In genomic region chr15:7051666-7052065, GRCm38 (mm10) we compare ENCODE assay signal across 20 mouse cellular contexts.
"Had no signal": no experiment of that assay in that cellular context is flagged by ENCODE, and none has a peak within 500 bp of the region (broad histone marks: within the 10 kb centered on the region; RNA-seq: fewer than 3 reads in every experiment).

No protein-coding gene starts in this region.

- H3K4me2 ChIP-seq: kidney, embryonic 15.5 days; limb, embryonic 13.5 days; liver, embryonic 12.5 days; liver, embryonic 15.5 days; midbrain, embryonic 12.5 days; midbrain, embryonic 15.5 days; neural tube, embryonic 12.5 days; neural tube, embryonic 15.5 days; stomach, embryonic 15.5 days had no signal

- H3K4me3 ChIP-seq: kidney, embryonic 15.5 days; limb, embryonic 10.5 days; limb, embryonic 13.5 days; liver, embryonic 12.5 days; liver, embryonic 15.5 days; midbrain, embryonic 12.5 days; midbrain, embryonic 15.5 days; neural tube, embryonic 12.5 days; neural tube, embryonic 15.5 days; stomach, embryonic 15.5 days had no signal

- H3K9me3 ChIP-seq: kidney, embryonic 15.5 days; limb, embryonic 10.5 days; limb, embryonic 13.5 days; liver, embryonic 12.5 days; liver, embryonic 15.5 days; midbrain, embryonic 12.5 days; midbrain, embryonic 15.5 days; neural tube, embryonic 12.5 days; neural tube, embryonic 15.5 days; stomach, embryonic 15.5 days had no signal

- H3K27ac ChIP-seq: kidney, embryonic 15.5 days; limb, embryonic 10.5 days; limb, embryonic 13.5 days; liver, embryonic 12.5 days; liver, embryonic 15.5 days; macrophage; midbrain, embryonic 12.5 days; midbrain, embryonic 15.5 days; neural tube, embryonic 12.5 days; neural tube, embryonic 15.5 days; stomach, embryonic 15.5 days had no signal

- DNase-seq: kidney, adult 2 months; kidney, postnatal 10 days; kidney, postnatal 4 days; liver; right cerebral cortex, adult 18-20 months; right cerebral cortex, postnatal 14 days; right cerebral cortex, postnatal 4 days; thymus, postnatal 4 days had no signal

- ATAC-seq: intestine, postnatal 0 days; liver, embryonic 12.5 days; midbrain, embryonic 15.5 days had no signal

- H3K36me3 ChIP-seq: kidney, embryonic 15.5 days; limb, embryonic 10.5 days; limb, embryonic 13.5 days; liver, embryonic 12.5 days; liver, embryonic 15.5 days; midbrain, embryonic 12.5 days; midbrain, embryonic 15.5 days; neural tube, embryonic 12.5 days; neural tube, embryonic 15.5 days; stomach, embryonic 15.5 days had no signal

- H3K9ac ChIP-seq: kidney, embryonic 15.5 days; limb, embryonic 13.5 days; liver, embryonic 12.5 days; liver, embryonic 15.5 days; midbrain, embryonic 12.5 days; midbrain, embryonic 15.5 days; neural tube, embryonic 12.5 days; neural tube, embryonic 15.5 days; stomach, embryonic 15.5 days had no signal

- H3K27me3 ChIP-seq: kidney, embryonic 15.5 days; limb, embryonic 13.5 days; liver, embryonic 12.5 days; liver, embryonic 15.5 days; midbrain, embryonic 12.5 days; midbrain, embryonic 15.5 days; neural tube, embryonic 12.5 days; neural tube, embryonic 15.5 days; stomach, embryonic 15.5 days had no signal

- H3K4me1 ChIP-seq: kidney, embryonic 15.5 days; limb, embryonic 10.5 days; limb, embryonic 13.5 days; midbrain, embryonic 12.5 days; midbrain, embryonic 15.5 days; neural tube, embryonic 12.5 days; neural tube, embryonic 15.5 days; stomach, embryonic 15.5 days had no signal
